Mouse (Mus musculus) embryo, embryonic 11.5 days (tissue): ENCODE measurements around the gene Ick.
A peak's percentile ranks its signal among the peaks of the same experiment; 100 is the strongest.

Experiments used
- DNase-seq: peaks from one replicate; pipeline ENCODE4 v3.0.0-alpha.2; 2012; ENCODE audit warnings: low read depth, low spot score

Gene Ick

DNA sequence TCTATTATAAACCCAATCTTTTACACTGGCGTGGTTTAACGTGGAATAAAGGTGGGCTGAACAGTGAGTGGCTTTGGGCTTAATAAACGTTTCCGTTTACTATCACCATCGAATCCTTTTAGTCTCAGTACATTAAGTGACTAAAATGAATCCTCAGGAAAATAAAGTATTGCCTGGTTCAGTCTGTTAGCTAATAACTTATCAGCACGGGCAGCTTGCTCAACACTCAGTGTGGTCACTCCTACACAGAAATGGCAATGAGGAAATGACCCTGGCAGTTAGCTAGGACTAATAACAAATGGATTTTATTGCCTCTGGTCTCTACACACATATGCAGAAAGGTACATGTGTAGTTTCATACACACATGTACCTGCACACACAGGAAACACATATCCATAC lies 4.0 kb upstream of the Ick start:
- no peak for DNase-seq

DNA sequence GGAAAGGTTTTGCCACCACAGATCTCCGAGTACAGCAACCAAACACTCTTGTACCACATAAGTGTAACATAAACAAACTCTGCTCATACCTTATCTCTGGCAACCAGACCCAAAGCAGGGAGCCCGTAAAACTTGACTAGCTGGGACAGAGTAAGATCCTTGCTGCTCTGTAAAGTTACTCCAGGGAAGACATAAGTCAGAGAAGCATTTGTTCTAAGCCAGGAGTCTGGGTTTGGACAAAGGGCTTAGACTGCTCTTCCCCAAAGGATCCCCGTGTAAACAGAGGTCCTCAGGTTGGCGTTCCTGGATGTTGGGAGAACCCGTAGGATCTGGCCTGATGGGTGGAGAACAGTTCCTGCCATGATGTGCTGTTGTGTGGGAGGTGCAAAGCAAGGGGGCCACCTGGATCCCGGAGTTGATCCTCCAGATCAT lies 3.5 kb upstream of the Ick start:
- DNase-seq, result no peak

DNA sequence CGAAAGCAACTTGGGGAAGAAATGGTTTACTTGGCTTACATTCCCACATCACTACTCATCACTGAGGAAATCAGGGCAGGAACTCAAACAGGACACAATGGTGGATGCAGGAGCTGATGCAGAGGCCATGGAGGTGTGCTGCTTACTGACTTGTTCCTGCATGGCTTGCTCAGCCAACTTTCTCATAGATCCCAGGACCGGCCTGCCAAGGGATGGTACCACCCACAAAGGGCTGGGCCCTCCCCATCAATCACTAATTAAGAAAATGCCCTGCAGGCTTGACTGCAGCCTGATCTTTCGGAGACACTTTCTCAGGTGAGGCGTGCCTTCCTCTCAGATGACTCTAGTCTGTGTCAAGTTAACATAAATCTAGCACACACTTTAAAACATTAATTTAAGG lies 2.2 kb upstream of the Ick start:
- no peak for DNase-seq

DNA sequence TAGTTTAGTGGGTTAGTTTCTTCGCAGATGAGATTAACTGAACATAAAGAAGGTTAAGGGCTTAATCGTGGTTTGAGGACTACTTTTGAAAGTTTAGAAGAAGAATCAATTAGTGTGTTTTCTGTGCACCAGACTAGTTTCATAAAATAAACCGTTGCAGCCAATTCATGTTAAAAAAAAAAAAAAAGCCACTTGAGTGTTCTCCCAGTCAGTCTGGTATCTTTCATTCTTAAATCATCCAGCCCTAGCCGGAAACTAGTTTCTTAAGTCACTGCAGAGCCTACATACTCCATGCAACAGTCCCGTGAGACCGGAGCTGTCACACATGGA lies 1.4 kb upstream of the Ick start:
- no peak for DNase-seq

DNA sequence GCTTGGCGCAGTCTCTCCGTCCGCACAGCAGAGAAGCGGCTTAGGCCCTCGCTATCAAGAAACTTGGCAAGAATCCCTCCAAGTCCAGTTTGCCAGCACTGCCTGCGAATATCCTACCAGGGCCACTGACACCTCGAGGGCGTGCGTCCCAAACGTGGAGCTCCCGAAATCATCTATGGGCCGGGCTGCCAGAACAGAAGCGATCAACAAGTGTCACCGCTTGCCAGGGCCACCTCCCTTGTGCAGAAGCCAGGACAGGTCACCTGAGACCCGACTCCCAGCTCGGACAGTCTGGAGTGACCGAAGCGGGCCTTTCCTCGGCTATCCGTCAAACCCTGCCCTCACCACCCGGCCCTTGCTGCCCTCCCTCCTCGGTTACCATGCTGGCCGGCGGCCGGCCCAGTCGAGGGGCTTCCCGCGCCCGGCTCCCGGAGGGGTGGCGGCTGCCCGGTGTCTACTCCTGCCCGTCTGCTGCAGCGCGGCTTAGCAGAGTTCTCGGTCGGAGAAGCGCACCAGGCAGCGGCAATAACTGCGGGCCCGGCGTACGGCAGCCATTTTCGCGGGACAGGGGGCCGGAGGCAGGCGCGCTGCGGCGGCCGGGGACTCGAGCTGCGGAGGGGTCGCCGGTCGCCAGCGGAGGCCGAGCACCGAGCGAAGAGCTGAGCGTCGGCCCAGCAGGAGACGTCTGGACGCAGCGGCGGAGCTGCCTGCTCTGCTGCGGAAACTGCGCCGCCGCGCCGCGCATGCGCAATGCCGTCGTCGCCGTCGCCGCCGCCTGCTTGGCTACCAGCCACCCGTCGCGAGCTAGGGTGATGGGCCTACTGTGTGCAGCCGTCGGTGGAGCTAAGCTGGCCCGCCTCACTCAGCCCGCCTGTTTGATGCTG lies 838 bp upstream of the Ick start:
- peak; percentile 65 for DNase-seq

DNA sequence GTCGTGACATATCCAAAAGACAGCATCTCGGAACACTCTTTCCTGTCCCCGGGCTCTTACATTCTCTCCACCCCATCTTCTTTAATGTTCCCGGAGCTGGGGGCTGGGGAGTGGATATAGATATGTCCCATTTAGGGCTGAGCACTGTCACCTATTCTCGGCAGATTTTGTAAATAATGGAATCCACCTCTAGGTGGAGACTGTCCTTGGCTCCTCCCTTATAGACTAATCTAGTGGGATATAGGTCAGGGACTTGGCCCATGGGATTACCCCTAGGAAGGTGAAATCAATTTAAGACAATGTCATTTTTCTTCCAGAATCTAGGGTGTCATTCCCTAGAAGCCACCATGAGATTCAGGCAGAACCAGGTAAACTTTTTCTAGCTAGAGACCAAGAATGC lies 664 bp downstream of the Ick start:
- DNase-seq, result no peak

DNA sequence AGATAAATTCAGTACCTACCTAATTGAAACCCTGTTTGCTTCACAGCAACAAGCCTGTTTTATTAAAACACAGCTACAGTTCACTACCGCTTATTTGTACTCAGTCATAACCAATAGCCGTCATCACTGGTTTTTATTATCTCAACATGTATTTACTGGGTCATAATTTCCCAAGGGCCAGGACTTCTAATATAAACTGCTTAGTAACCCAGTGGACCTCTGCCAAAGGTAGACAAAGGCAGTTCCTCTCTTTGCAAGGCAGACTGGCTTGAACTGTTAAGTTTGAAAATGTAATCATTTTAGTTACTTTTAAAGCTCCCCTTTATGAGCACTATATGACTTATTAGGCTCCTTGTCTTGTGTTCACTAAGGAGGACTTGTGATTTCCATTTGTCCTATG lies 2.5 kb downstream of the Ick start:
- DNase-seq, result no peak

DNA sequence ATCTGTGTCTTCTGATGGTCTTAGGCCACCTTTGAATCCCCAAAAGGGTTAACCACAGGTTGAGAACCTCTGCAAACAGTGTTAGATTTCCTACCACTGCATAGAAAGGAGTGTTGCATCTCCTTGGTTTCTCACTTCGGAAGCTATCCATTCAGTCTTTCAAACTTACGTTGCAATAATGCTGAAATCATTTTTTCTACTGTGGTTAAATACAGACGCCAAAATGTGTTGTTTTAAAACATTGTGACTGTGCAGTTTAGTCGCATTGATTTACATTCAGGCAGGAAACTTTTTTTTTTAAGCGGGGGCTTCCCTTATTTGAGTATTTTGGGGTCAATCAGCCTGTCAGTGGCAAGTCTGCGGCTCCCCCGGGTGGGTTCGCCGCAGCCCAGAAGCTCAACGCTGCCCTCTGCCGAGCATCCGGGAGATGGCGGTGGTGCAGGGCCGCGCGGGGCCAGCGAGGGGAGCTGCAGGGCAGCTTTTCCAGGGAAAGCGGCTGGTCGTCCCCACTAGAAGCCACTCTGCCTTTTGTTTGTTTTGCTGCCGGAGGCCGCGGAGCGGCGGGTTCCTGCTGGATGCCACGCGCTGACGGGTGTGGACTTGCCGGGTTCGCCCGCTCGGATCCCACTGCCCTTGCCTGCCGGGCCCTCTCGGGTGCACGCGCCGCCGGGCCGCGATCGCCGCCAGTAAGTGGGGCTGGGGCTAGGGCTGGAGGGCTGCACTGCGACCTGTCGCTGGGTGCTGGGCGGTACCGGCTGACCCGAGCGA lies 4.0 kb downstream of the Ick start:
- DNase-seq, result peak; percentile 79

DNA sequence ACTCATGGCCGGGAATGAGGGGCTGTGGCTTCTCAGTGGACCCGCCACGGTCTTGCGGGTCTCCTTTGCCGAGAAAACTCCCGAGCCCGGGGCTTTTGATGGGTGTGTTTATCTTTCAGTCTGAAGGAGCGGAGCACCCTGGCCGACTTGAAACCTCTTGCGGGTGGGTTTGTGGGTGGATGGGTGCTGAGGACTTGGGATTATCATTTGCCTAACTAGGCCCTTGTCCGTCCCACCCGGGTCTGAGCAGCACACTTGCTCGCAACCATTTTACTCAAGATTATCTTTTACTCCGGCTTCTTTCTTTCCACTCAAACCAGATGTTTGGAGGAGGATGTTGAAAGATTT lies 4.5 kb downstream of the Ick start:
- no peak for DNase-seq

DNA sequence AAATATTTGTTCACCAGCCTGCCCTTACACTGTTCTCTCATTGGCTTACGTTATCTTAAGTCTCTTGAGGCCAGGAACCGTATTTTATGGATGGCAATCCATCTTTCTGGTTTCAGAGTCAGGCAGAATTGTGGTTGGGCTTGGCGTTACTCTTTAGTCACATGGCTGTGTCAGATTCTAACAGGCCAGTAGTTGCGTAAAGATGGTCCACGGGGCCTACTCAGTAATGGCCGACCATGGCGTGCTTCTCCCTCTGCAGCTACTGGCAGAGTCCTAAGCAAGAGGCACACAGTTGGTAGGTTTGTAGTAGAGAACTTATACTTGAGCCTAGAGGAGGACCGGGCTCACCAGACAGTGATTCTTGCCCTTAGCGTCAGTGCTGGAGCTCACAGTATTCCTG lies 6.8 kb downstream of the Ick start:
- no peak for DNase-seq

DNA sequence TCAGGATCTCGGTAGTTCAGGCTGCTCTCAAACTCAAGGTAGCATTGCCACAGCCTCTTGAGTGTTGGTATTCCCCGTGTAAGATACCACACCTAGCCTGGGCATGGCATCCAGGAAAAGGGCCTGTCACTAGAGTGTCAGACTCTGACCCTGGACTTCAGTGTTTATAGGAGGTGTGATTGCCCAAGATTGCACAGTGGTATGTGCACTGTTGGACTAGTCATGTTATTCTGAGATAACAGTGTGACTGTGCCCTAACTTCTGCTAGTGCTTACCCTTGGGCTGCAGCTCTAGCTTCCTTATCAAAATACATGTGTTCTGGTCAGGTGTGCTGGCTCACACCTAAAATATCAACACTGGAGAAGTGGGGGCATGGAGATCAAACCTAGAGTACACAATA lies 8.7 kb downstream of the Ick start:
- no peak for DNase-seq

DNA sequence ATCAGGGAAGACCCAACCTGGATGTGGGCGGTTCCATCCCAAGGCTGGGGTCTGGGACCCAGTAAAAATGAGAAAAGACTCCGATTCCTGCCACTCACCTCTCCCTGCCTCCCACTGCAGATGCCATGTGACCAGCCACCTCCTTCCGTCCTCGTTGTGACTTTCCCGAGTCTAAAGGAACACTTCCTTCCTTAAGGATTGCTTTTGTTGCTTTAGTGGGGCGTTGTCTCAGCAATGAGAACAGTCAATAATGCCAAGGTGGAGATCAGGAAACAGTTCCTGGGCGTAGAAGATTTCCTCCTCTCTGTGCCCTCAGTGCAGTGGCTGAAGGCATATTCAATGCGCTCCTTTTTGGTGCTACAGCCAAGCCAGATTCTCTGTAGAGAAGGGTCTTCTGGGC lies 12.4 kb downstream of the Ick start:
- DNase-seq, result no peak

DNA sequence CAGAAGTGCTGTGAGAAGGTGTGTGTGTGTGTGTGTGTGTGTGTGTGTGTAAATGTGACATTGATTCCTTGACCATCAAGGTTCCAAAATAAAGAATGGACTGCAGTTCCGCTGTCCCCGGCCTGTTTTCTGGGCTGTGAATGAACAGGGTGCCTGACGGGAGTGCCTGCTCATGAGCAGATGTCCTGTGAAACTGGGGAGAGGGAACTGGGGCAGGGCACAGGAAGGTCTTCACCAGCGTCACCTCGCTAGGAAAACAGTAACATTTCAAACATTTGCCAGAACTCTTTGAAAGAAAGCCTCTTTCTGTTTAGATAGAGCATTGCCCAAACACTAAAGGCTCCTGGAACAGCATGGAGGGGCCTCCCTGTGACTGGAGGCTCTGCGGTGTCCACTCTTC lies 13.0 kb downstream of the Ick start:
- DNase-seq, result no peak

DNA sequence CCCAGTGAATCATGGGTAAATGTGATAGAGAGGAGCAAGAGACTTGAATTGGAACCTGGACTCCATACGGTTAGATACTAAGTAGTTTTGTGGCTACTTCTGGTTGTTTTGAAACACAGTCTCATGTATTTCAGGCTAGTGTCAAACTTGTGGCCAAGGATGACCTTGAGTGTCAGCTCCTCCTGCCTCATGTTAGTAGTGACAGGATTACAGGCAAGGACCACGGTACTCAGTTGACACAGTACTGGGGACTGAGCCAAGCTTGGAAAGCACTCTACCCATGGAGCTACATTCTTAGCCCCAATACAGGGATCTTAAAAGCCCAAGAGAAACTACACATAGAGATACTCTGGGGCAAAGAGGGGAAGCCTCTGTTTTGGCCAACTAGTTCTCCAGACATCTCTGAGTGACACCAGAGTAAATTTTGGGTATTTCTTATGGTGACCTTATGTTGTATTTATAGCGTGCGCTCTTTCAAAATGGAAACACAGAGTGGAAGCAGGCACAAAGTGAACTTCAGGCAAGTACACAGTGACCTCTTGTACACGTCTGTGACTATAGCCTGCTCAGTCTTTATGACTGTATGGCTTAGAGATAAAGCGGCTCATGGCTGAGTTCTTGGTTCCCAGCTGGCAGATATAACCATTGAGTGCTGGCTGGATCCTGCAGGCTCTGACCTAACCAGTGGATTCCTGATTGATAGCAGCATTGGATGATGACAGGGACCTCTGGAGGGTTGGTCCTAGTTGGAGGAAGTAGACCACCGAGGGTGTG lies 14.1 kb downstream of the Ick start:
- no peak for DNase-seq

DNA sequence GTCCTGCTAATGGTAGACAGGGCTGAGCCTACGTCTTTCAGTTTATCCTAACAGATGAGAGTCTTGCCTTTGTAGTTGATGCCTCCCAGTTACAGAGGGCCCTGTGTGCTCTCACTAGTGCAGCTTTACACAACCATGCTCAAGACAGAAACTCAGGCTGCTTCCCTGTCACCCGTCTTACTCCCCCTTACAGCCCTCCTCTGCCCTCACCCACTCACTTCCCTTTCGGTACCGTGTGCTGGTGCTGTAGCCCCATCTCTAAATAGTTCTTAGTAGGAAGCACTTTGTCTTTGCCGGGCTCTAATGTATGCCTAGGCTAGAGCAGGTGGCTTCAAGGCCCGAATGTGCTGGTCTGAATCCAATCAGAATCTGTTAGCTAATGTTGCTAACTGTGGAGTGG lies 15.3 kb downstream of the Ick start:
- DNase-seq, result no peak

DNA sequence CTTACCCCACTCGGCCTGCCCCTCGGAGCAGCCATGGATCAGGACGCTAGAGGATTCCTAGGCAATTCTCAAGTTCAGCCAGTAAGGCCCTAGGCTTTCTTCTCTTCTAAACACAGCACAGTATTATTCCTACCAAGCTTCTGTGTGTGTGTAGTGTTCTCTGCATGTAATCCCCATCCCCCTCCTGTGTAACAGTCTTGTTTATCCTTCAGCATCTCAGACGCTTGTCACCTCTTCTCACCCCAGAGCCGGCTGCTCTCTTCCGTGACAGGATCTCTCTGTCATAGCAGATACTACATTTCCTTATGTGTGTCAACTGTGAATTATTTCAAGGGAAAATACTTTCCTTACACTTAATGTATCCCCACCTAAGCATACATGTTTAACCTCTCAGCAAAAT lies 17.0 kb downstream of the Ick start:
- DNase-seq, result no peak

DNA sequence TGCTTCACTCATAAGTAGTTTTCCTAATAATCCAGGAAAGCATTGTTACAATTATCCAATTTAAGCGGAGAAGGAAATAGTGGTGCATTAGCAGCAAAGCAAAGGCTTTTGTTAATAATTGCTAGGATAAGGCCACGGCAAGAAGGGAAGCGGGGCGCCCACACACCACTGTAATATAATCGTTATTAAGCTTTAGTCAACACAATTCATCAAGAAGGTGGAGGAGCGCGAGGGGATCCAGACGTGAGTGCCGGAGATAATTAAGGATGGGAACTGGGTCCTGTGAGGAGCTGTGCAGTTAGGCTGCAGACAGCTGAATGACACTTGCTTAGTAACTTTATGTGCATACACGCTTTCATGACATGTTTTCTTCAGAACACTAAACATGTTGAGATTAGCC lies 17.7 kb downstream of the Ick start:
- DNase-seq, result no peak

DNA sequence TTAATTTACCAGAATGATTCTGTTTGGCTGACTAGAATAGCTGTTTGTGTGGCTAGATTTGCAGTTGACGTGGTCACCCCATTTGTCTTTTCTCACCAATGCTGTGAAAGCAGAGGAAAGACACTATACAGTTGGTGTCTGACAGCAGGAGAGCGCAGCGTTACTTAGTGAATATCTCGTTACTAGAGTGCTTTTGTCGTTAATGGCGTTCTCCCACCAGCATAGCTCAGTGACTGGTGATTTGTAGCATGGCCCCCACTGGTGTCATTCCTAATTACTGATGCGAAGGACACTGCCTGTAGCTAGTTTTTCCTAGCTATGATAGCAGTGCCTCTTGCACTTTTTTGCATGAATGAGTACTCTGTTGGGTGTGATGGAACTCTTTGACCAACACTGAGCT lies 26.7 kb downstream of the Ick start:
- DNase-seq, result no peak

DNA sequence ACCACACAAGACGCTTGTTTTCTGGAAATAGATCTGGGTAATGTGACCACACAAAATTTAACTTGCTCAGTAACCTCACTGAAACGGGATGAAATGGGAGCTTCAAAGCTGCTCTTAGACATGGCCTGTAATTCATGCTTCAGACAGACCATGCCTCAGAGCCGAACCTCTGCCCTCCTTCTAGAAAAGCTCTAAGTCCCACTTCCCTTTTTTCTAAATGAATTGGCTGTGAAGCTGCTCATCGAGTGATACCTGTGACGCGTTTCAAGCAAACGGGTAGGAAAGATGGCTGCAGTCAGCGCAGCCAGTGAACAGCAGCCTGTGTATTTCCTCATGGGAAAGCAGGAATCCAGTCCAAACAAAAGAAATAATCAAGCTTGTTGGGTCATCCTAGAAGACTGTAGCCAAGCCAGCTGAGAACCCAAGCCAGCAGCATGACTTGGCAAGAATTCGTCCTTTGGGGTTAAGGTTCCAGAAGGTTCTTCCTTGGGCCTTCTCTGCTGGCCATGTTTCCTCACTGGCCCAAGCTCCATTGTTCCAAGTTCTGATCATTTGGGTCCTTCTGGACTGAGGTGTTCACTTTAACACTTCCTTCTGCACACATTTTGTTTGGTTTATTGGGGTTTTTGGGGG lies 29.2 kb downstream of the Ick start:
- no peak for DNase-seq

DNA sequence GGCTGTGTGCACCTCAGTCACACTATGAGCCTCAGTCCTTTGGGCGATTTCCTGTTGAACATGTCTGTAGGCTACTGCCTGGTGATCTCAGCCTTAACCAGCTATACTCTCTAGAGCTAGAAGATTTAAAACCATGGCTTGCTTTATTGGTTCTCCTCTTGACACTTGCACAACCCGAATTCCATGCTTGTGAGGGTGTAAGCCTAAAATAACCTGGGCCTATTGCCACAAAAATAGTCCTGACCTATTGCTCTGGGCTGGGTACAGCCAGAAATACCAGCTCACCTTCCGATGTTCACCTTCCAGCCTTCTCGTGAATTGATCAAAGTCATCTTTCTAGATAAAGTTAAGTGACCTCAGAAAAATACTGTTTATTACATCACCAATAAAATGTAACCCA lies 30.5 kb downstream of the Ick start:
- DNase-seq, result no peak

DNA sequence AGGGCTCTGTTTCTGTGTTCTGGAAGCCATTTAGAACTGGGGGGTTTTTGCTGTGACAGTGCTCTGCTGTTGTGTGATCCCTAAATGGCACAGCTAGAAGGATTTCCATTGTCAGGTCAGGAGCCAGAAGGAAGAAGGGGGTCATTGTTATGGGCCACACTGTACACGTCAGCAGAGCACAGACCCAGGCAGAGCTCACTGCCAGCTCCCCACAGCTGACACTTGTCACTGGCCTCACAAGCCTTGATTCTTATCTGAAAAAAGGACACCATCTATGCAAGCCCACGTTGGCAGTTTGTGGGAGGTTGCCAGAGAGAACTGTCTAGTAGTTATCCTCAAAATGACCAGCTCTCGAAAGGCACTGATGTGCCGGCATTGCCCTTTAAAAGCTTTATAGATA lies 37.1 kb downstream of the Ick start:
- no peak for DNase-seq

DNA sequence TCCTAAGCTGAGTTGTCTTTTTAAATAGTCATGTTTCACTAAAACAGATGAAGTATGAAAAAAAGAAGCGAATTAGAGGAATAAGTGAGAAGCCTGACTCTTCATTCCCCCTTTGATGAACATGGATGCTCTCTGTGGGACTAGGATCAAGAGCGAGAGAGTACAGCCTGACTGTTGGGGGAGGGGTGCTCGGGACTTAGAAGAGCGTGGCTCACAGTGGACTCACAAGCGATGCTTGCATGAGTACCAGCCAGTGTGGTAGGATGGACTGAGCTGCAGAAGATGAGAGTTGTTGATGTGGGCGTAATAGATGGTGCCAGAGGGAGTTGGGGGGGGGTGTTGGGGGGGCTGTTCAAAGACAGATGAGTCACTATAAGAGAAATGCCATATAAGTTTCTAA lies 37.6 kb downstream of the Ick start:
- no peak for DNase-seq
